Mouse (Mus musculus) liver, postnatal 0 days (tissue): Measurements from ENCODE around the gene Wnt7a. TPM values are rescaled to one million over a fixed set of nuclear protein-coding genes. Genes with fewer than 3 reads are reported as not detected.

Experiments used
- ATAC-seq: fragments of 200-750 bp; cut with Nextera tagmentation; 2 replicates; pipeline ENCODE4 v1.8.0; 2017; ENCODE audit warnings: mild to moderate bottlenecking, moderate library complexity
- DNase-seq: peaks from one replicate; pipeline ENCODE4 v3.0.0-alpha.2; 2016
- H3K27ac ChIP-seq: fragments of 300-500 bp; sonication (generic); 2 replicates; pipeline ENCODE4 v1.5.1; 2014; ENCODE audit warnings: antibody characterized with exemption, moderate library complexity, mild to moderate bottlenecking, low read depth
- H3K27me3 ChIP-seq: fragments of 300-500 bp; sonication (generic); 2 replicates; pipeline ENCODE4 v1.6.1; 2014; ENCODE audit warnings: low read length, control low read depth, mixed read lengths; ENCODE audit not compliant: insufficient read depth
- H3K36me3 ChIP-seq: fragments of 300-500 bp; sonication (generic); replicated peaks from 2 replicates; pipeline ENCODE4 v1.6.1; 2014; ENCODE audit warnings: mild to moderate bottlenecking, control low read depth, low read length, moderate library complexity, mixed read lengths; ENCODE audit not compliant: insufficient read depth
- H3K4me1 ChIP-seq: fragments of 300-500 bp; sonication (generic); 2 replicates; pipeline ENCODE4 v1.6.1; 2014; ENCODE audit warnings: antibody characterized with exemption, mild to moderate bottlenecking, control low read depth; ENCODE audit not compliant: insufficient read depth
- H3K4me2 ChIP-seq: fragments of 300-500 bp; sonication (generic); 2 replicates; pipeline ENCODE4 v1.6.1; 2014; ENCODE audit warnings: low read depth, mild to moderate bottlenecking, low read length, moderate library complexity, mixed read lengths
- H3K4me3 ChIP-seq: fragments of 300-500 bp; sonication (generic); 2 replicates; pipeline ENCODE4 v1.5.1; 2014; ENCODE audit warnings: low read depth, low read length
- H3K9ac ChIP-seq: fragments of 300-500 bp; sonication (generic); replicated peaks from 2 replicates; pipeline ENCODE4 v1.6.1; 2014; ENCODE audit warnings: mild to moderate bottlenecking, moderate library complexity
- H3K9me3 ChIP-seq: fragments of 300-500 bp; sonication (generic); 2 replicates; pipeline ENCODE4 v1.6.1; 2016; ENCODE audit warnings: mild to moderate bottlenecking, control low read depth, low read length, mixed read lengths
- CTCF ChIP-seq: sonication (generic); IDR thresholded peaks from 2 replicates; pipeline ENCODE4 v1.5.1; 2016; ENCODE audit warnings: antibody characterized with exemption, low read depth
- EP300 ChIP-seq: IDR thresholded peaks from 2 replicates; pipeline ENCODE4 v1.6.1; 2016; ENCODE audit warnings: antibody characterized with exemption, low read depth, mild to moderate bottlenecking
- WGBS: fragments of 180-500 bp; shearing (Covaris S2); extraction: QIAGEN DNeasy Blood & Tissue Kit; methylation state at CpG from one replicate; pipeline ENCODE4 v1.1.7; 2014; ENCODE audit not compliant: insufficient replicate concordance; 5-methylcytosine and 5-hydroxymethylcytosine counted together
- polyA plus RNA-seq: library from polyadenylated mRNA; unstranded; fragments of >200 nt; fragmentation: Nextera tagmentation; extraction: Ambion mirVana; gene quantifications from 2 replicates; pipeline ENCODE4 v1.2.1, GENCODE M21; 2015

Wnt7a gene
- polyA plus RNA-seq, 1 experiment from 2014 or later: 0.04 TPM

GRCm38 (mm10) chr6:91414890-91415289 lies 3.7 kb upstream of the Wnt7a start:
- ATAC-seq: no peak
- H3K9ac ChIP-seq: no peak overlapping the region
- H3K36me3 ChIP-seq: no peaks in the 10 kb centered on the region
- H3K27ac ChIP-seq: no peak overlapping the region
- DNase-seq: peak; percentile 64
- peaks cover 4% of the 10 kb centered on the region; the same call in 1 of the 2 replicates for H3K4me1 ChIP-seq
- H3K4me3 ChIP-seq: no peak overlapping the region
- no peak overlapping the region for H3K4me2 ChIP-seq
- peaks cover 39% of the 10 kb centered on the region for H3K27me3 ChIP-seq
- H3K9me3 ChIP-seq: no peaks in the 10 kb centered on the region
- TF ChIP-seq CTCF: peak; percentile 65
- no peak for TF ChIP-seq EP300
- WGBS: 4% methylated on average over 4 of the region's 4 CpGs

- DNase-seq (peak; percentile 76), ATAC-seq (no peak)
- TF ChIP-seq CTCF (peak; percentile 87), EP300 (no peak)
- Histone ChIP-seq H3K4me3 (peak overlapping the region; percentile 38), H3K36me3 (no peaks in the 10 kb centered on the region), H3K4me2 (peak overlapping the region; percentile 64), H3K27ac (no peak overlapping the region), H3K9me3 (no peaks in the 10 kb centered on the region), H3K9ac (no peak overlapping the region), H3K27me3 (peaks cover 64% of the 10 kb centered on the region), H3K4me1 (peaks cover 6% of the 10 kb centered on the region; the same call in 1 of the 2 replicates)
- WGBS: 7% methylated on average over 28 of the region's 47 CpGs
These were observed 312 bp upstream of the Wnt7a start for GRCm38 (mm10) chr6:91411369-91411981.

GRCm38 (mm10) chr6:91410168-91410780 lies 889 bp downstream of the Wnt7a start:
- Histone ChIP-seq H3K4me1 (peaks cover 6% of the 10 kb centered on the region; the same call in 1 of the 2 replicates), H3K27me3 (peaks cover 64% of the 10 kb centered on the region), H3K4me2 (no peak overlapping the region), H3K9ac (no peak overlapping the region), H3K4me3 (0 out of 2 replicates have a peak overlapping the region, but pooled peaks have one; percentile 13), H3K27ac (no peak overlapping the region), H3K36me3 (no peaks in the 10 kb centered on the region), H3K9me3 (no peaks in the 10 kb centered on the region)
- no peak for ATAC-seq
- DNase-seq: no peak
- TF ChIP-seq CTCF: no peak
- no peak for TF ChIP-seq EP300
- WGBS: 4% methylated on average over 26 of the region's 26 CpGs

- no peak for ATAC-seq
- peaks cover 64% of the 10 kb centered on the region for H3K27me3 ChIP-seq
- whole genome bisulfite sequencing: 2% methylated on average over 34 of the region's 34 CpGs
- H3K9ac ChIP-seq: no peak overlapping the region
- DNase-seq: no peak
- no peaks in the 10 kb centered on the region for H3K9me3 ChIP-seq
- H3K4me1 ChIP-seq: peaks cover 6% of the 10 kb centered on the region; the same call in 1 of the 2 replicates
- no peaks in the 10 kb centered on the region for H3K36me3 ChIP-seq
- 0 out of 2 replicates have a peak overlapping the region, but pooled peaks have one; percentile 13 for H3K4me3 ChIP-seq
- H3K27ac ChIP-seq: no peak overlapping the region
- no peak for TF ChIP-seq CTCF
- no peak for TF ChIP-seq EP300
- H3K4me2 ChIP-seq: 0 out of 2 replicates have a peak overlapping the region, but pooled peaks have one; percentile 29
These were observed 1.6 kb downstream of the Wnt7a start for GRCm38 (mm10) chr6:91409448-91410167.

- Histone ChIP-seq H3K4me1 (peaks cover 6% of the 10 kb centered on the region; the same call in 1 of the 2 replicates), H3K4me2 (no peak overlapping the region), H3K27me3 (peaks cover 62% of the 10 kb centered on the region), H3K9ac (no peak overlapping the region), H3K9me3 (no peaks in the 10 kb centered on the region), H3K4me3 (no peak overlapping the region), H3K36me3 (no peaks in the 10 kb centered on the region), H3K27ac (no peak overlapping the region)
- no peak for TF ChIP-seq EP300
- no peak for TF ChIP-seq CTCF
- ATAC-seq (no peak), DNase-seq (no peak)
- WGBS: 75% methylated on average over 13 of the region's 13 CpGs
These were observed 2.5 kb downstream of the Wnt7a start for GRCm38 (mm10) chr6:91408616-91409015.

- TF ChIP-seq CTCF: no peak
- TF ChIP-seq EP300: no peak
- no peak overlapping the region for H3K27ac ChIP-seq
- 59% methylated on average over 5 of the region's 5 CpGs for WGBS
- ATAC-seq: no peak
- DNase-seq: no peak
- H3K9me3 ChIP-seq: no peaks in the 10 kb centered on the region
- no peak overlapping the region for H3K4me3 ChIP-seq
- no peak overlapping the region for H3K9ac ChIP-seq
- no peak overlapping the region for H3K4me2 ChIP-seq
- H3K4me1 ChIP-seq: no peaks in the 10 kb centered on the region
- no peaks in the 10 kb centered on the region for H3K36me3 ChIP-seq
- H3K27me3 ChIP-seq: no peaks in the 10 kb centered on the region
These were observed 9.6 kb downstream of the Wnt7a start for GRCm38 (mm10) chr6:91401591-91401990.
